Comparison of ENCODE assay signal across 15 mouse cellular contexts in the genomic region with DNA sequence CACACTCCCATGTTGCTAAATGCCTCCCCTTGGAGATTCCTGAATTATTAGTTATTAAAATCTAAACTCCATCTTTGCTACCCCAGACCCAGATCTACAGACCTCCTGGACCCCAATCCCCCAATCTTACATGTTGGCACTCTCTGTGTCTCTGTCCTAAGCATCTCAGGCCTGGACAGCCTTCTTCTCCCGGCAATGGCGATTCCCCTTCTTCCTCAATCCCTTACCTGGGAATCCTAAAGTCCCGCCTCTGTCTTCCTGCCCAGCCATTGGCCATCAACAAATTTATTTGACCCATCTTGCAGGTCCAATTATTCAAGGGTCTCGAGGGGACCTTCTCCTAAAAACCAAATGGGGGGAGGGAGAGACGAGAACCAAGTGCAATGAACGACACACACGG.
"Had no signal": no experiment of that assay in that cellular context is flagged by ENCODE, and none has a peak within 500 bp of the region (broad histone marks: within the 10 kb centered on the region; RNA-seq: fewer than 3 reads in every experiment).

No protein-coding gene starts in this region.

- H3K9me3 ChIP-seq: neural tube, embryonic 13.5 days; neural tube, embryonic 15.5 days; stomach, embryonic 15.5 days had no signal

- H3K27me3 ChIP-seq: neural tube, embryonic 13.5 days; neural tube, embryonic 15.5 days; stomach, embryonic 15.5 days had no signal

- H3K4me2 ChIP-seq: neural tube, embryonic 13.5 days; neural tube, embryonic 15.5 days; stomach, embryonic 15.5 days had no signal

- H3K36me3 ChIP-seq: neural tube, embryonic 13.5 days; neural tube, embryonic 15.5 days; stomach, embryonic 15.5 days had no signal

- H3K9ac ChIP-seq: neural tube, embryonic 13.5 days; neural tube, embryonic 15.5 days; stomach, embryonic 15.5 days had no signal

- DNase-seq: retina, postnatal 1 day; right cerebral cortex, adult 18-20 months; right cerebral cortex, postnatal 14 days; right cerebral cortex, postnatal 25 days; right cerebral cortex, postnatal 4 days; spleen, adult 18-20 months; thymus, adult 18-20 months; thymus, adult 2 months; thymus, postnatal 14 days; thymus, postnatal 25 days; thymus, postnatal 36 days had no signal

- H3K4me3 ChIP-seq: neural tube, embryonic 13.5 days; neural tube, embryonic 15.5 days; stomach, embryonic 15.5 days had no signal

- H3K27ac ChIP-seq: neural tube, embryonic 13.5 days; neural tube, embryonic 15.5 days; stomach, embryonic 15.5 days; stomach, postnatal 0 days had no signal
